Mouse (Mus musculus) mouse embryonic stem cell (cell line): ENCODE measurements around the gene Esr1.
"Not testable (repeated sequence)": the region's sequence is repeated elsewhere in the genome, so short reads cannot be mapped to it uniquely, and the experiment has no call there.

Experiments used
- in situ Hi-C, 2 experiments: fragments of 300-500 bp; cut with MboI; formaldehyde crosslinking; loops; 1 replicate in 1 of 2; 3 replicates in 1 of 2; pipeline ENCODE4 v1.14.3; 2019 to 2020; ENCODE audit warnings: low sequenced_read_pairs in 2 of 2, low pct_unique_long_range_greater_than_20kb in 1 of 2, mixed read lengths in 1 of 2; ENCODE audit not compliant: unreplicated experiment in 1 of 2

Esr1 gene

GRCm38 (mm10) chr10:4611386-4612155 lies at the start of gene Esr1:
Gene Esr1 (plus strand): TSS chr10:4611593.
- in situ Hi-C loops: no loop called here

- in situ Hi-C loops: no loop called here
These were observed 46.2 kb upstream of the Esr1 start for GRCm38 (mm10) chr10:4565148-4565547.

- in situ Hi-C loops: no loop called here
These were observed 40.6 kb upstream of the Esr1 start for GRCm38 (mm10) chr10:4570778-4571177.

DNA sequence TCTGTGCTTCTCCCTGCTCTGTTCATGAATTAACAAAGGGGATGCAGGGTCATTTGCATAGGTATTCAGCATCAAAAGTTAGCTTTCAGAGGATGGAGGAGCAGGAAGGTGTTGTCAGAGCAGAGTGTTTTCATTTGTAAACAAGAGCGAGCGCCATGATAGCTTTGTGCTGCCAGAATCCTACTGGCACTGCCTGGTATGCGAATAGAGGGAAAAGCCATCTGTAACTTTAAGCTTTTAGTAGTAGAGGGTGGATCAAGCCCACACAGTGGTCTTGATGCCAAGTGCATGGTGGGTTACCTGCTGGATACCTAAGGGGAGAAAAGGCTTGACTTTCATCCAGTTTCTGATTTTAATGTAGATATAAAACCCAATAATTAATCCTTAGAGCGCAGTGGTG lies 40.1 kb upstream of the Esr1 start:
- in situ Hi-C loops: no loop called here

DNA sequence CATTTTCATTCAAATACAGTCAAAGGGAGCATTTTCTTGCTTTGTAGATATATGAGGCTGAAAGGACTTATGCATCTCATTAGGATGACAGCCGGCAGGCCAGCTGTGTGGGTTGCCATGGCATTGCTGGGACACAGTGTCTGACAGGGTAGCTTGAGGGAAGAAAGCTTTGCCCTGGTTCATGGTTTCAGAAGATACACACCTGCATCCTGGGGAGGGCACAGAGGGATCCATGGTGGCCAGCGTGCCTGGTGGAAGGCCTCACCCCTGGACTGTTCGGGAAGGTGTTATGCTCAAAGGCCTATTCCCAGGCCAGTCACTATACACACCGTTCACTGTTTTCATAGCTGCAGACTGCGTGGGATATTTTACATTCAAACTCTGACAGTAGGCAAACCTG lies 29.5 kb upstream of the Esr1 start:
- in situ Hi-C loops: no loop called here

DNA sequence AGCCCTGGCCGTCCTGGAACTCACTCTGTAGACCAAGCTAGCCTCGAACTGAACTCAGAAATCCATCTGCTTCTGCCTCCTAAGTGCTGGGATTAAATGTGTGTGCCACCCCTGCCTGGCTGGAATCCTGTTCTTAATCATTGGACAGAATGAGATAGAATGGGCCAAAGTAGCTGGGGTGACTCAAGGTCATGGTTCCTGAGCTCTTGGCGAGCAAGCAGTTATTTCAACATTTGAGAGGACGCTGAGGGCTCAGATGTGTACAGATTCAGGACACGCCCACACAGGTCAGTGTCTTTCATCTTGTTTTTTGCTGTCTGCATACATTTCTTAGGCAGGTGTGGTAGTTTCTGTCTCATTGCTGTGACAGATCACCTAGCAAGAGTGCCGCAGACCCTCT lies 24.7 kb upstream of the Esr1 start:
- in situ Hi-C loops: no loop called here

- in situ Hi-C loops: no loop called here
These were observed 21.8 kb upstream of the Esr1 start for GRCm38 (mm10) chr10:4589576-4589975.

DNA sequence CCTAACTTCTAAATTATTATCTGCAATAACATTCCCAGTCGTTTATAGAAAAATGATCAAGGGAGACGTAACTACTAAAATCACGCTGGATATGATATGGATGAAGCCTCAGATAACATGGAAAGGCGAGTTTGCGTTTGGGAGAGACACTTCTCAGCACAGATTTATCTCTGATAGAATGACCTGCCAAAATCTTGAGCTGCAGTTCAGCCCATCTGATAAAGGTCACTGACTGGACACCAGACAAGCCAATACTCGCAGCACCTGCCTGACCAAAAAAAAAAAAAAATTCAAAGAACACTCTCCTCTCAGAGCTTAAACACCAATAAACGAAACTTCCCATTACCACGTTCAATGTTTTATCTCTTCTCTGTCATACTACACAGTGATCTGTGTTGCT lies 20.4 kb upstream of the Esr1 start:
- in situ Hi-C loops: no loop called here

GRCm38 (mm10) chr10:4593828-4594227 lies 17.6 kb upstream of the Esr1 start:
- in situ Hi-C loops: no loop called here

GRCm38 (mm10) chr10:4597211-4597610 lies 14.2 kb upstream of the Esr1 start:
- in situ Hi-C loops: no loop called here

GRCm38 (mm10) chr10:4598244-4598842 lies 13.1 kb upstream of the Esr1 start:
- in situ Hi-C loops: no loop called here

DNA sequence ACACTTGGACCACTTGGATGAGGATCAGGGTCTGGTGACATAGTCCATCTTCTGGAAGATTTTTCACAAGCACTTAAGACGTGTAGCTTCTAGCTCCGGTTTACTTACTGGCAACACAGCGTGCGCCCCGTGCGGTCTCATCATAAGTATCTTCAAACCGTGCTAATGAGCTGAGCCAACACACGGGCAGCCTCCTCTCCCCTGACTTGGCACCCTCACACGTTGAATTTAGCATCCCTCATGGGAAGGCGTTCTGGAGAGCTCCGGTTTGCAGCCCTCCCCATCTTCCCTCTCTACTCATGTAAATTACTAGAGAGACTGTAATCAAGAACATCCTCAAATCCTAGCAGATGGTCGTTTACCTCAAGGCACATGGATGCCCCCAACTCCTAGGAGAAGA lies 12.5 kb upstream of the Esr1 start:
- in situ Hi-C loops: no loop called here

DNA sequence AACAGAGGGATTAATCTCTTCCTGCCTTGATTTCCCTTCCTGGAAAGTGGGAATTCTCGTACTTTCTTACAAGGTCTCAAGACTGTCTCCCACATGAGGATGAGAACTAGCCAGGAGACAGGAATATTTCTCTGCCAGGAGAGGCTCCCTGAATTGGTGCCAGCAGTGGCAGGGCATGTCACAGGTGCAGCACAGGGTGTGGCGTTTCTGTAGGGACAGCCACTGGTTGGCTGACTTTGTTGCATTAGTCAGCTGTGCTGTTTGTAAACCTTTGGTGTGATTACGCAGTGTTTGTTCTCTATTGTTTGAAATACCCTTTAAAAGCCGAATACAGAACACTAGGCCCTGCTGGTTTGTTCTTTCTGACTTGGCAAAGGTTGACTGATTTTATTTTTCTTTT lies 11.8 kb upstream of the Esr1 start:
- in situ Hi-C loops: no loop called here

- in situ Hi-C loops: no loop called here
These were observed 10.5 kb upstream of the Esr1 start for GRCm38 (mm10) chr10:4600796-4601474.

DNA sequence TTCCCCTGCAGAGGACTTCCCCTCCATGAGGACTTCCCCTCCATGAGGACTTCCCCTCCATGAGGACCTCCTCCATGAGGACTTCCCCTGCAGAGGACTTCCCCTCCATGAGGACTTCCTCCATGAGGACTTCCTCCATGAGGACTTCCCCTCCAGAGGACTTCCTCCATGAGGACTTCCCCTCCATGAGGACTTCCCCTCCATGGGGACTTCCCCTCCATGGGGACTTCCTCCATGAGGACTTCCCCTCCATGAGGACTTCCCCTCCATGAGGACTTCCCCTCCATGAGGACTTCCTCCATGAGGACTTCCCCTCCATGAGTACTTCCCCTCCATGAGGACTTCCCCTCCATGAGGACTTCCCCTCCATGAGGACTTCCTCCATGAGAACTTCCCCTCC lies 9.8 kb upstream of the Esr1 start:
- in situ Hi-C loops: not testable (repeated sequence)

DNA sequence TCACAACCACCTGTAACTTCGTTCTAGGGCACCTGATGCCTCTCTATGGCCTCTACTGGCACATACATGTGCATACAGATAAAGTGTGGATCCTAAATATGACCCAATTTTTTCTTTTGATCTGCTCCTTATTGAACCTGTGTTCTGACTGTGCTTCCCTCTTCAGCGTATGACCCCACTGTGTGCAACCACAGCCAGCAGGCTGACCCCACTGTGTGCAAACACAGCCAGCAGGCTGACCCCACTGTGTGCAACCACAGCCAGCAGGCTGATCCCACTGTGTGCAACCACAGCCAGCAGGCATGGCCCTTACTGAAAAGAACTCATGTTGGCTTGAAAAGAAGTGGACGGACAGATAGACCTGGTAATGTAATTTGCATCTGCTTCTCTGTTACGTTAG lies 8.9 kb upstream of the Esr1 start:
- in situ Hi-C loops: no loop called here

- in situ Hi-C loops: no loop called here
These were observed 6.7 kb upstream of the Esr1 start for GRCm38 (mm10) chr10:4604527-4605209.

GRCm38 (mm10) chr10:4610234-4610633 lies 1.2 kb upstream of the Esr1 start:
- in situ Hi-C loops: no loop called here

DNA sequence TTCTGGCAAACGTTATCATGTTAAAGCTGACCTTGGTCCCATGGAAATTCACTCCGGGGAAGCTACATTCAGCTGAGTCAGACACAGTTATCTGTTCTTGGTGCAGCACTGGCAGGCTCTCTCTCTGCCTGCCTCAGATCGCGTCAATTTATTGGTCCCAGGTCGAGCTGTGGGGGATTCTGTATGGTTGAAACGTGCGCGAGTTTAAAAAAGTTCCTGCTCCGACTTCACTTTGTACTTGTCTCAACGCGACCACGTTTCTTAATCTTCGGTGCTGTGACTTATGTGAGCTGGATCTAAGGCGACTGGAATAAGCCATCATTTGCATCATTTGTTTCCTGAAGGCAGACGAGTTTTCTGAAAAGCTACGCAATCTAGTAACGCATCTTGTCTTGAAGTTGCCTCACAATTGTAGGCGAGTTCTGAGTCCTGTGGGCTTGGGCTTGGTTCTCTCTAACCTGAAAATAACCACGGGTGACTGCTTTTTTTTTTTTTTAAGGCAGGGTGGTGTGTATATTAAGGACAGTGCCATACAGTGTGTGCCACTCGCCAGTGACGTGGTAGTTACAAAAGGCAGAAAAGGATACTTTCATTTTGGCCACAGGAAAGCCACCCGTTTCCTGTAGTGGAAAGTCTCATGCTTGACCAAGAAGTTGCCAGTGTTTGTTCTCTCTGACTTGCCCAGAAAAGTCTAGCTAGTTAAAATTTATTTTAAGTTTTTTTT lies 1.1 kb downstream of the Esr1 start:
- in situ Hi-C loops: no loop called here
